Mouse (Mus musculus) lung, embryonic 14.5 days (tissue): ENCODE measurements around the gene L3mbtl2. TPM values are rescaled to one million over a fixed set of nuclear protein-coding genes. Genes with fewer than 3 reads are reported as not detected.
A peak's percentile ranks its signal among the peaks of the same experiment; 100 is the strongest.
"Not testable (repeated sequence)": the region's sequence is repeated elsewhere in the genome, so short reads cannot be mapped to it uniquely, and the experiment has no call there.

Experiments used
- ATAC-seq: fragments of 200-750 bp; cut with Nextera tagmentation; 2 replicates; pipeline ENCODE4 v1.8.0; 2017; ENCODE audit warnings: mild to moderate bottlenecking, moderate TSS enrichment, moderate library complexity; ENCODE audit not compliant: insufficient read depth
- DNase-seq: peaks from one replicate; pipeline ENCODE4 v3.0.0-alpha.2; 2015
- H3K27ac ChIP-seq: fragments of 300-500 bp; sonication (generic); 2 replicates; pipeline ENCODE4 v1.5.1; 2014; ENCODE audit warnings: low read depth, mild to moderate bottlenecking, moderate library complexity
- H3K27me3 ChIP-seq: fragments of 300-500 bp; sonication (generic); 2 replicates; pipeline ENCODE4 v1.6.1; 2014; ENCODE audit warnings: low read length, control low read depth; ENCODE audit not compliant: insufficient read depth
- H3K36me3 ChIP-seq: fragments of 300-500 bp; sonication (generic); 2 replicates; pipeline ENCODE4 v1.6.1; 2014; ENCODE audit warnings: control low read depth; ENCODE audit not compliant: insufficient read depth
- H3K4me1 ChIP-seq: fragments of 300-500 bp; sonication (generic); 2 replicates; pipeline ENCODE4 v1.6.1; 2014; ENCODE audit warnings: antibody characterized with exemption, control low read depth; ENCODE audit not compliant: insufficient read depth
- H3K4me2 ChIP-seq: fragments of 300-500 bp; sonication (generic); 2 replicates; pipeline ENCODE4 v1.6.1; 2014; ENCODE audit warnings: mild to moderate bottlenecking
- H3K4me3 ChIP-seq: fragments of 300-500 bp; sonication (generic); 2 replicates; pipeline ENCODE4 v1.5.1; 2014; ENCODE audit warnings: low read depth, low read length
- H3K9ac ChIP-seq: fragments of 300-500 bp; sonication (generic); 2 replicates; pipeline ENCODE4 v1.6.1; 2014
- H3K9me3 ChIP-seq: fragments of 300-500 bp; sonication (generic); 2 replicates; pipeline ENCODE4 v1.6.1; 2016; ENCODE audit warnings: low read depth, low read length, control low read depth
- CTCF ChIP-seq: IDR thresholded peaks from 2 replicates; pipeline ENCODE4 v1.5.1; 2016; ENCODE audit warnings: antibody characterized with exemption, low read depth
- WGBS: fragments of 180-500 bp; shearing (Covaris S2); extraction: QIAGEN DNeasy Blood & Tissue Kit; methylation state at CpG from one replicate; pipeline ENCODE4 v1.1.7; 2014; 5-methylcytosine and 5-hydroxymethylcytosine counted together
- polyA plus RNA-seq: library from polyadenylated mRNA; unstranded; fragments of >200 nt; fragmentation: Nextera tagmentation; extraction: Ambion mirVana; gene quantifications from 2 replicates; pipeline ENCODE4 v1.2.1, GENCODE M21; 2014

The L3mbtl2 gene
- polyA plus RNA-seq, 1 experiment from 2014 or later: 26.7 TPM

GRCm38 (mm10) chr15:81697847-81698246 is 34.2 kb downstream of the L3mbtl2 start:
- 38% methylated on average over 3 of the region's 3 CpGs for WGBS
- Histone ChIP-seq H3K4me3 (no peak overlapping the region), H3K36me3 (peaks cover 8% of the 10 kb centered on the region), H3K9ac (no peak overlapping the region), H3K4me2 (no peak overlapping the region), H3K4me1 (no peaks in the 10 kb centered on the region), H3K9me3 (no peaks in the 10 kb centered on the region), H3K27me3 (peaks cover 29% of the 10 kb centered on the region), H3K27ac (no peak overlapping the region)
- DNase-seq: peak; percentile 70
- no peak for ATAC-seq
- peak; percentile 53 for TF ChIP-seq CTCF

GRCm38 (mm10) chr15:81698532-81698931 is 34.8 kb downstream of the L3mbtl2 start:
- DNase-seq (peak; percentile 38), ATAC-seq (no peak)

GRCm38 (mm10) chr15:81700161-81700560 is 36.5 kb downstream of the L3mbtl2 start:
- Histone ChIP-seq H3K9me3 (no peaks in the 10 kb centered on the region), H3K27ac (no peak overlapping the region), H3K4me1 (no peaks in the 10 kb centered on the region), H3K4me3 (no peak overlapping the region), H3K4me2 (no peak overlapping the region), H3K9ac (no peak overlapping the region), H3K36me3 (peaks cover 31% of the 10 kb centered on the region), H3K27me3 (peaks cover 6% of the 10 kb centered on the region; the same call in 1 of the 2 replicates)
- ATAC-seq (no peak), DNase-seq (no peak)
- no peak for TF ChIP-seq CTCF
- 71% methylated on average over 2 of the region's 2 CpGs for WGBS

More at GRCm38 (mm10) chr15:81698532-81698931, 34.8 kb downstream of the L3mbtl2 start:
- peaks cover 23% of the 10 kb centered on the region for H3K27me3 ChIP-seq
- 45% methylated on average over 2 of the region's 2 CpGs for WGBS
- no peaks in the 10 kb centered on the region for H3K9me3 ChIP-seq
- TF ChIP-seq CTCF: no peak
- no peak overlapping the region for H3K9ac ChIP-seq
- peaks cover 15% of the 10 kb centered on the region for H3K36me3 ChIP-seq
- H3K27ac ChIP-seq: no peak overlapping the region
- no peaks in the 10 kb centered on the region for H3K4me1 ChIP-seq
- no peak overlapping the region for H3K4me2 ChIP-seq
- no peak overlapping the region for H3K4me3 ChIP-seq

- H3K4me3 ChIP-seq: no peak overlapping the region
- H3K36me3 ChIP-seq: peaks cover 35% of the 10 kb centered on the region
- H3K9me3 ChIP-seq: no peaks in the 10 kb centered on the region
- 56% methylated on average over 8 of the region's 8 CpGs for WGBS
- no peak overlapping the region for H3K27ac ChIP-seq
- ATAC-seq (no peak), DNase-seq (no peak)
- no peak overlapping the region for H3K4me2 ChIP-seq
- no peak for TF ChIP-seq CTCF
- no peak overlapping the region for H3K9ac ChIP-seq
- peaks cover 4% of the 10 kb centered on the region; the same call in 1 of the 2 replicates for H3K27me3 ChIP-seq
- no peaks in the 10 kb centered on the region for H3K4me1 ChIP-seq
These were observed 36.9 kb downstream of the L3mbtl2 start for GRCm38 (mm10) chr15:81700601-81701000.

GRCm38 (mm10) chr15:81701350-81701749 is 37.7 kb downstream of the L3mbtl2 start:
- not testable (repeated sequence) for DNase-seq, H3K27ac ChIP-seq, H3K9me3 ChIP-seq, H3K4me3 ChIP-seq, H3K27me3 ChIP-seq, ATAC-seq, H3K9ac ChIP-seq, H3K4me2 ChIP-seq, H3K4me1 ChIP-seq
- H3K36me3 ChIP-seq: peaks cover 43% of the 10 kb centered on the region
- 75% methylated on average over 4 of the region's 4 CpGs for WGBS
- TF ChIP-seq CTCF: peak; percentile 36; the same call in 1 of the 2 replicates

GRCm38 (mm10) chr15:81702306-81703093 is 38.8 kb downstream of the L3mbtl2 start:
- Histone ChIP-seq H3K27ac (no peak overlapping the region), H3K9ac (no peak overlapping the region), H3K27me3 (no peaks in the 10 kb centered on the region), H3K36me3 (peaks cover 53% of the 10 kb centered on the region), H3K4me1 (no peaks in the 10 kb centered on the region), H3K9me3 (no peaks in the 10 kb centered on the region), H3K4me3 (no peak overlapping the region), H3K4me2 (no peak overlapping the region)
- no peak for TF ChIP-seq CTCF
- WGBS: 87% methylated on average over 13 of the region's 13 CpGs
- no peak for DNase-seq
- 0 out of 2 replicates have a peak, but pooled peaks have one; percentile 24 for ATAC-seq

- no peaks in the 10 kb centered on the region for H3K27me3 ChIP-seq
- H3K36me3 ChIP-seq: peaks cover 59% of the 10 kb centered on the region
- no peaks in the 10 kb centered on the region for H3K9me3 ChIP-seq
- no peak for TF ChIP-seq CTCF
- no peak overlapping the region for H3K4me2 ChIP-seq
- H3K27ac ChIP-seq: no peak overlapping the region
- ATAC-seq (no peak), DNase-seq (no peak)
- WGBS: 83% methylated on average over 3 of the region's 3 CpGs
- H3K4me1 ChIP-seq: no peaks in the 10 kb centered on the region
- no peak overlapping the region for H3K9ac ChIP-seq
- no peak overlapping the region for H3K4me3 ChIP-seq
These were observed 39.4 kb downstream of the L3mbtl2 start for GRCm38 (mm10) chr15:81703094-81703489.
